Mouse (Mus musculus): ENCODE results near the gene Osbpl6.

The Osbpl6 gene

DNA sequence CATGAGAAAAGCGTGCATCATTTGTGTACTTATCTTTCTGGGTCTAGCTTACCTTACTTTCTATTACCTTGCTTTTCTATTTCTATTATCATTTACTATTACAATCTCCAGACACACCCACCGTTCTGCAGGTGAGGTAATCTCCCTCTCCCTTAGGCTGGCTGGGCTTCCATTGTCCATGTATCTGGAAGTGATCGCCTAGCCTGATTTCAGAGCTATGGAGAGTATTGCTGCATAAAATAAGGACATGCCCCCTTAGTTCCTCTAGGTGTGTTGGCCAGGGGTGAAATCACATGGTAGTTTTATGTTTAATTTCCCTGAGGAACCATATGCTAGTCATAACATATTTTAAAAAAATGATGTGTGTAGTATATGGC is 11.8 kb downstream of the Osbpl6 start:
- in situ Hi-C loops (cut with MboI, MseI), result no loop called here

DNA sequence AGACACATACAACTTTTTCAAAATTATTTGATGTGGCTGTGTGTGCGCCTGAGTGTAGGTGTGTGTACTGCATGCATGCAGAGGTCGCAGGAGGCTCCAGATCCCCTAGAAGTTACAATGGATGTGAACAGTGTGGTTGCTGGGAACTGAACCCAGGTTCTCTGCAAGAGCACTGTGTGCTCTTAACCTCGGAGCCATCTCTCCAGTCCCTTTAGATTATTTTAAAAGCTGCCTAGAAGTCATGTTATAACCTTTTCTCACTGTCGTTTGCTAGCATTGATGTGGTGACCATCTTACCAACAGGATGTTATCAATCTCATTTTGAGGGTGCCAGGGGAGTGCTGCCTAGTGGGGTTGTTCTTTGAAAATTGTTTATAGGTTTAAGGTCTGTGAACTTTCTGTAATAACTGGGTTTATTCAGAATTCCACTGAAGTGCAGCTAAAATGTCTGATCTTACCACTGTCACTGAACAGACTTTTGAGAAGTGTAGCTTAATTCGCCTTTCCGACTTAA is 15.2 kb downstream of the Osbpl6 start:
- in situ Hi-C loops (cut with MboI, MseI), result no loop called here

DNA sequence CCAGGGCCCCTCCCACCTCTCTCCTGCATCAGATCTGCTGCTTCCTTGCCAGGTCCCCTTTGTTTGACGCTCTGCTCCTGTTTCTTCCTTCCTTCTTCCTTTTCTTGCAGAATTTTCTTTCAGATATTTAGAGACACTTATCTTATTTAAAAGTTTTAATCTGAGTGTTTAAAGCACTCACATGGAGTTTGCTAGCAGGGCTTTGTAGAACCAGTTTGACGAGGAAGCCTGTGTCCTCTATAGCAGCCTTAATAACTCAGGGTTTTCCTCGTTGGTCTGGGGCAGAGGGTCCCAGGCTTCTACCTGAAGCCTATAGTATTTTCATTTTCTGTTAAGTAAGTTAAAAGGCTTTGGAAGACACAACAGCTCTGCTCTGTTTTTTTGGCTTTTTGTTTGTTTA is 20.5 kb downstream of the Osbpl6 start:
- in situ Hi-C loops (cut with MboI, MseI), result no loop called here

DNA sequence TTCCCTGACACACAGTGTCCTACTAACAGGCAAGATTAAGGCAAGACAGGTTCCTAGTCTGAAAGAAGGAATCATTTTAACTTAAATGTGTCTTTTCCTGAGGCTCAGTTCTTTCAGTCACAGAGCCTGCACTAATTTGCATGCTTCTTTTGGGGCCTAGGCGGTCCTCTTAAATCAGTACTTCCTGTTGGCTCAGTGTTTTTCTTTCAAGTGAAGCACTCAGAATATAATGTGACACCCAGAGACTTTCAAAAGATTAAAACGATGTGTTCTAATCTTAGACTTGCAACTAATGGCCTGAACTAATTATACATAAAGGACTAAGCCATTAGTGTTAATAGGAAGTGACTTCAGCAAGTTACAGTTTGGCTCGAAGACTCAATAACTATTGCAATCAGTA is 23.0 kb downstream of the Osbpl6 start:
- in situ Hi-C loops (cut with MboI, MseI), result no loop called here

DNA sequence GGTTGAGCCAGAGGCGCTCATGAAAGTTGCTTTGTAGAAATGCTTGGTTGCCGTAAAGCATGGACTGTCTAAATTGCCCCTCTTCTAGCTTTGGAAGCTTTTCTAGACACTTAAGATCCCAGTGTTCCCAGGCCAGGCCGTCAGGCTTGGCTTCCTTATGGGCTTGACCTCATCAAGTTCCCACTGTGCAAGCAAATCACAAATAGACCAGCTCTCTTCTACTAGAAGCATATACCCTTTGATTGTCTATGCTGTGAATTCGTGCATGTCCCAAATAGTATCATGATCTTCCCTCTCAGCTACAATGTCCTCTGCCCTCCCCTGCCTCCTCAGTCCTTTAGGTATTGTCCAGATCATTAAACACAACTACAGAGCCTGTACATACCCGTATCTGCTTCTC is 23.5 kb downstream of the Osbpl6 start:
- in situ Hi-C loops (cut with MboI, MseI), result no loop called here

DNA sequence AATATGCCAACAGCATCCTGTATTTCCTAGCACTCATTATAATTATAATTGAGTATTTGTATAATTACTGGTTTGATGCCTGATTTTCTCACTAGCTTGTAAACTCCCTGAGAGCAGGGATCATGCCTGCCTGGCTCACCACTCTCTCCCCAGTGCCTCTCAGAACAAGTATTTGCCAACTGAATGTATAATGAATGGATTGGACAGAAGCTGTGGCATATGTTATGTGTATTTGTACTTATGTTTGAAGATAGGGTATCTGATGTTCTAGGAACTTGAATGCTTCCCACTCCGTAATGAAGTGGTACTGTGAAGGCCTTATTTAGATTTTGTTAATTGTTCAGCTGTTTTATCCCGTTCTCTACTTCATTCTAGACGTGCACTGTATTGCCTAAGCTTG is 24.2 kb downstream of the Osbpl6 start:
- in situ Hi-C loops (cut with MboI, MseI), result no loop called here

DNA sequence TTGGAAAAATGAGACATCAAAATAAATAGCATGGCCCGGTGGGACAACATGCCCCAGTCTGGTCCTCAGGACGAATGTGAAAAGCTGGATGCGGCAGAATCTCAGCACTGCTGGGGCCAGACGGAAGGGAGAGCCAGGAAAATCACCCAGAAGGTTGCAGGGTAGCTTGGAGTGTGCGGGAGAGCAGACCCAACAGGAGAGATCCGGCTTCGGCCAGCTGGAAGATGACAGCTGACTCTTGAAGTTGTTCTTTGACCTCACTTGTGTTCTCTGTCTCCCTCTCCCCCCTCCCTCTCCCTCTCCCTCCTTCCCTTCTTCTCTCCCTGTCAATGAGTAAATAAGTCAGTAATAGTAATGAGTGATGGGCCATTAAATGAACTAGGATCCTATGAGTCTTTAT is 27.9 kb downstream of the Osbpl6 start:
- in situ Hi-C loops (cut with MboI, MseI), result no loop called here

DNA sequence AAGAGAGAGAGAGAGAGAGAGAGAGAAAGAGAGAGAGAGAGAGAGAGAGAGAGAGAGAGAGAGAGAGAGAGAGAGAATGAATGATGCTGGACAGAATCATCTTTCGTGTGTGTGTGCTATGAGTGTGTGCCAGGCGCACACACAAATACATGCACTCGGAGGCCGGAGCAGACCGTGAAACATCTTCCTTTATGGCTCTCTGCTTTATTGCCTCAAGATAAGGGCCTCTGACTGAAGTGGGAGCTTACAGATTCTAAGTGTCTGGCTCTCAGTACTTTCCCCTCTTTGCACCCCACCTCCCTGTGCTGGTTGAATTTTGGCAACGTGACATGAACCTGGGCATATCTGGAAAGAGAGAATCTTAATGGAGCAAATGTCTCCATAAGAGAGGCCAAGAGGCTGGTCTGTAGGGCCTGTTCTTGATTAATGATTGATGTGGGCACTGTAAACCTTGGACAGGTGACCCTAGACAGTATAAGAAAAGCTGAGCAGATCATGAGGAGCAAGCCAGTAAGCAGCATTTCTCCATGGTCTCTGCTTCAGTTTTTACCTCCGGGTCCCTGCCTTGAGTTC is 29.4 kb downstream of the Osbpl6 start:
- in situ Hi-C loops (cut with MboI, MseI), result no loop called here

DNA sequence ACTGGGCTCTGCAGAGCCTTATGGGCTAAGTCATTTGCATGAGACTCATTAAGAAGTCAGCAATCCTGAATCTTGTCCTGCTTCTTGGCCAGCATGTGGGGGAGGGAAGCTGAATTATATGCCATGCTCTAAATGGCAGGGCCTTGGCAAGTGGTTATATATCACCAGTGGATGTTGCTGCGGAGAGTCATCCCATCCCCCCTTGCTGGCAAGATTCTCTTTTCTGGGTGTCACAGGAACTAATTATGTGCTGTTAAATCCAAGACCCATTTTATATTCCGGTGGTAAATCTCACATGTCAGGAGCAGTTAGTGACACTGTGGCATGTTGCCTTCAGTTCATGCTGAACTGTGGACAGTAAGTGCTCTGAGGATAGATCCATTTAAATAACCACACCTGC is 31.1 kb downstream of the Osbpl6 start:
- in situ Hi-C loops (cut with MboI, MseI), result no loop called here

DNA sequence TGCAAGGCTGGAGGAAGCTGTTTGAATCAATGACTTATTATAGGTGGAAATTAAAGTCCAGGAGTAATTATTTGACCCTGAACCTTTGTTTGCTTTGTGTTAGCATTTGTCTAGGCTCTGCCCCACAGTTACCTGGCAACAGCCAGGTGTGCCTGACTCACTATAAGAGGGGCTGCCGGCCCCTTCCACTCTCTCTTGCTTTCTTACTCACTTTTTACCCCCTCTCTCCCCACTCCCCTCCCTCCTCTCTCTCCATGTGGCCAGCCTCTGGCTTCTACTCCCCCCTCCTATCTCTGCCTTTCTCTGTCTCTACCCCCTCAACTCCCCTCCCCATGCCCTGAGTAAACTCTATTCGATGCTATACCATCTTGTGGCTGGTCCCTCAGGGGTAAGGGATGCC is 33.2 kb downstream of the Osbpl6 start:
- in situ Hi-C loops (cut with MboI, MseI), result no loop called here

DNA sequence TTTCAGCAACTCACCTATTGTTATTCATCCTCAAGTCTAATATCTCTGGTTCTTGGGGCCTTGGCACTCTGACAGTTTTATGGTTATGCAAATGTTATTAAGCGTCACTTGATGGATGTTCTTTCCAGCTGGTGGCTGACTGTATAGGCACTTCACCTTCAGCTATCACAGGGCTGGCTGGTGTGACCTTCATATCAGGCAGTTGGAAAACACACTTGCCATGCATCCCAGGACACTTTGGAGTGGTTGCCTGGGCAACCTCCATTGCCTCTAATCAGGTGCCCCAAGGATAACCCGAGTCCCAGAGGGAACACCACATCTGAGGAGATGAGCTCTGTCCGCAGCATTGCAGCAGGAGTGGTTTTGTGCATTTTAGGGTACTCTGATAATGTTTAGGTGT is 35.8 kb downstream of the Osbpl6 start:
- in situ Hi-C loops (cut with MboI, MseI), result no loop called here

DNA sequence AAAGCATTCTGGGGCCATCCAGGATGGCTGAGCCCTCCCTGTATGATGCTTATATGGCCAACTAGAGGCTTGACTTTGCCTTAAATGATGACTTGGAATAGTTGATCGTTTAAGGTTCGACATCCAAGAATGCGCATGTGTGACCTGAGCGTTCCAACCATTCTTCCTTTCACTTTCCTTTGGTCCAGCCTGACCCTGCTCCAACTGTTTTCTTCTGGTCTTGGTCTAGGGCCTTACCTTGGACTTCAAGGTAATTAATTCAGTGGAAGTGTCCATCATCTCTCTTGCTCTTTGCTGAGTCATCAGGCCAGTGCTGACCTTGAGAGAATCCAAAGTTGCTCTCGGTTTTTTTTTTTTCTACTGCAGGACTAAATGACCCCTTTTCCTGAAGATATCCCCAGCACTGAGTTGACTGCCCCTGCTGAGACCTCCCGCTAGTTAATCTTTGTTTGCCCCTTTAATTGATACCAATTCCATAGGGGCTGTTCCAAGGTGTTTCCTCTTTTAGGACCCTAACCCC is 43.6 kb downstream of the Osbpl6 start:
- in situ Hi-C loops (cut with MboI, MseI), result no loop called here

DNA sequence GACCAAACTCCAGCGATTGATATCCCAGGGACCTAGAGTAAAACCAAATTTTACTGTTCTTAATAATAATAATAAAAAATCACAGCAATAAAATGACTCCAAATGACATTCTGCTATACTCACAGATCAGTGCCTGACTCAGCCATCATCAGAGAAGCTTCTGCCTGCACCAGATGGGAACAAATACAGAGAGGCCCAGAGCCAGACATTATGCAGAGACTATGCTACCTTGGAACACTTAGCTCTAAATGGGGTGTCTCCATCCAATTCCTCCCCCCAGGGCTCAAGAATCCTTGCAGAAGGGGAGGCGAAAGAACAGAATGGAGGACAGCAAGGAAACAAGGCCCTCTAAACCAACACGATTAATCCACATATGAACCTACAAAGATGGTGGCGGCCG is 60.4 kb downstream of the Osbpl6 start:
- in situ Hi-C loops (cut with MboI, MseI), result no loop called here

DNA sequence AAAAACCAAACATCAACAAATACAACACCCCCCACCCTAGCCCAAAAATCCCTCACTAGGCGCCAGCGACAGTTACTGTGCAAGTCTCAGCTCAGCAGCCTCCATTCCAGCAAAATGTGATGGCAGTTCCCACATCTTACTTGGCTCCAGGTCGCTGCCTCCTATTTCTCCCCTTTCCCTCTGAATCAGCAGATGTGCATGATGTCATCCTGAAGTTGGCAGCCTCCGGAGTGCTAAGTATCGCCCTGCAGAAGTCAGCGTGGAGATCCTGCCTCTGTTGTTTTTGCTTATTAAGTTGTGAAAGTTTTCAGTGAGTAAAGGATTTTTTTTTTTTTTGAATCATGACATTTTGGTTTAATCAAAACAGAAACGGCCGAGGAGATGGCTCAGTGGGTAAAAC is 61.9 kb downstream of the Osbpl6 start:
- in situ Hi-C loops (cut with MboI, MseI), result no loop called here

DNA sequence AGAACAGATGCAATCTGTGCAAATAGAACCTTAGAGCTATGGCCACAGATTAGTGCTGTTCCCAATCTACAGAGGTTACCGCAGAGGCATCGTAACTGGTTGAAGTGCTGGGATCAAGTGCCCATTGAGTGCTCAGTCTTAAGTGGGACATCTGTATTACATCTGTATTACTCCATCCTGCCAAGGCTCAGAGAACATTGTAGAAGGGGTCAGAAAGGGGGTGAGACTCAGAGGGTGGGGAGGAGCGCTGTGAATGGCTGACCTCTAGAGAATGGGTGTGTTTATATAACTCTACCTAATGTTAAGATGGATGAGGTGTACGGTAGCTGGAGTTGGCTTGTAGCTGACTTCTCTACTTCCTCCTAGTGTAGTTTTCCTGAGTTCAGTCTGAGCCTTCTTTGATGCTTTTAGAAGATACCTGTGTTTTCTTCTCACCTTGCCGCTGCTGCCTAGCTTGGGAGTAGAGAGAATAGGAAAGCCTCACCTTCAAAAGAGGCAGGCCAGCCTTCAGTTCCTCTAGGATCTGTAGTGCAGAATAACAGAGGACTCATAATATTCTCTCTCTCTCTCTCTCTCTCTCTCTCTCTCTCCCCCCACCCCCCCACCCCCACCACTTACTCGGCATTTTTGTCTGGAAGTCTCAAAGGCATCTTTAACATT is 62.9 kb downstream of the Osbpl6 start:
- in situ Hi-C loops (cut with MboI, MseI), result no loop called here

DNA sequence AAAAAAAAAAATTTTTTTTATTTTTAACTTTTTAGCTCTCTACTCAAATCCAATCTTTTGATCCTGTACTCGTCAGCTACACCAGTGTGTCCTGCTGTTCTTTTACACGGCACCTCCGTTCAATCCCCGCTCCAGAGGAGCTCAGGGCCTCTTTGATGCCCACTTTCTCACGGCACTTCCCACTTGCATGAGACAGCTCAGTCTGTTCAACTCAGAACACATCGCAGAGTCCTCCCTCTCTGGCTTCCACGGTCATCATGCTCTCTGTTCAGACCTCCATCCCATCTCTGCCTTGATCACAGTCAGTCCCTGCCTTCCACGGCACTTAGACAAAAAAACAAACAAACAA is 63.4 kb downstream of the Osbpl6 start:
- in situ Hi-C loops (cut with MboI, MseI), result no loop called here

DNA sequence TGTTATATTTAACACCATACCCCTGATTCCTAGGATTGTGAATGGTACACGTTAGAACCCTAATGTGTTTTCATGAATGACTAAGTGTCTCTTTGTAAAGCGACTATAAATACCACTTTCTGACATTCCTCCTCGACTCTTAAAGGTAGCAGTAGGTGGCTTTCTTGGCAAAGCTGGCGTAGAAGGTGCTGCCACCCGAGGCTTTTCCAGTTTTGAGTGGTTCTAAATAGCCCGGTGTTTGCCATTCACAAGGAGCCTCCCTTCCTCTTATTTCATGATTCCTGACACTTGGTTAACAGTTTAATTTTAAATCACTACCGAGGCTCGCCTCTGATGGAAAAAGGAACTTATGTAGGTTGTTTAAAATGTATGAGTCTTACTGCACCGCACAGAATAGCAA is 64.1 kb downstream of the Osbpl6 start:
- in situ Hi-C loops (cut with MboI, MseI), result no loop called here

DNA sequence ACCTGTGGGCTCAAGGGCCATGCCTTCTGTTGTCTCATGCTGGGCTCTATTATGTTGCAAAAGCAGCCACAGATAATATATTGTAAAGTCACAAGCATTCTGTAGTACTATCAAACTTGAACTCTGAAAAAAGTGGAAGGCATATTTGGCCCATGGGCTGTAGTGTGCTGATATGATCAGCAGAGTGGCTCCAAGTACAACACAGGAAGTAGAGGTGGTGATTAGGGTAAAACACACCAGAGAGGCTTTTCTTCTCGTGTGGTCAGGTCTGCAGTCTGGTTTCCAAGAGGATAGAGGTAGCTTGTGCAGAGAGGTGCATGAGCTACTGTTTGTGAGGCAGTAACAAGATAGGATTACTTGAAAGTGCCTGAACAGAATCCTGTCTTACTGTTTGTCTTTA is 69.5 kb downstream of the Osbpl6 start:
- in situ Hi-C loops (cut with MboI, MseI), result no loop called here

DNA sequence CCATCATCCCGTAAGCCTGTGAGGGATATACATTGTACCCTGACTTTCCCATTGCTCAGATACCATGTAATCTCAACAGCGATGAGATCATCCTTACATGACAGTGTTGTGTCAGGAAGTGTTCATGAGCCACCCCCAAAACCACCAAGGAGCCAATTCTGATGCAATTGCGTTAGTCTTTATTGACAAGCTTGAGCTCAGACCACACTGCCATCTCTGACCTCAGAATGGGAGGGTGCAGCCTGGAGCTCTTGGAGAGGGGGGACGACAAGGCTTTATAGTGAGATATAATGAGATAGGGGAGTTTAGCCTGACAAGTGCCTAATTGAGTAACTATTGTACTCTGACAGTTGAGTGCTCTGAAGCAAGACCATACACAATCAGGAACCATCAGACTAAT is 82.5 kb downstream of the Osbpl6 start:
- in situ Hi-C loops (cut with MboI, MseI), result no loop called here

DNA sequence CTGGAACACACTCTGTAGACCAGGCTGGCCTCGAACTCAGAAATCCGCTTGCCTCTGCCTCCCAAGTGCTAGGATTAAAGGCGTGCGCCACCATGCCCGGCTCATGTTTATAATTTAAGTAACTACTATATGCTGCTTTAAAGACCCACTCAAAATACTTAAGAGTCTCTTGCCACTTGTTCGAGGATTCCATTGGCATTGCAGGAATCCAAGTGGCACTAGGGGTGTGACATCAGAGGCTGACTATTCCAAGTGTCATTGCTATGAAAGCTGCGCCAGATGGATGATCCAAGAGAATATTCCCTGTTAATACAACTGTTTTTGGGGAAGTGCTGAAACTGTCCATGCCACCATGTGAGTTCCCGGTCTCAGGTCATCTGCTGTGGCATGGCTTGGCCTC is 83.9 kb downstream of the Osbpl6 start:
- in situ Hi-C loops (cut with MboI, MseI), result no loop called here

DNA sequence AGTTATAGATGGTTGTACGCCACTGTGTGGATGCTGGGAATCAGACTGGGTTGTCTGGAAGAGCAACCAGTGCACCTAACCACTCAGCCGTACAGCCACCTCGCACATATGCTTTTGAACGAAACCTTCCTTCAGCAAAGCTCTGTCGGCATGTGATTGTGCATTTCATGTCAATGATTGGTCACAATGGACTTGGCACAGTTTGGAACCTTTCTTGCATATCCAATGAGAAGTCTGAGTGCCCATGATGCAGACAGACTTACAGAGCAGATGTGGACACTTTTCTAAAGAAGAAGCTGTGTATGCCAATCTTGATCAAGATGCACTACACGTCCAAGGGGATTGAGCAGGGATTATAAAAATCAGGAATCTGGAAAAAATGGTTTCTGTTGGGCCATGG is 85.1 kb downstream of the Osbpl6 start:
- in situ Hi-C loops (cut with MboI, MseI), result no loop called here

DNA sequence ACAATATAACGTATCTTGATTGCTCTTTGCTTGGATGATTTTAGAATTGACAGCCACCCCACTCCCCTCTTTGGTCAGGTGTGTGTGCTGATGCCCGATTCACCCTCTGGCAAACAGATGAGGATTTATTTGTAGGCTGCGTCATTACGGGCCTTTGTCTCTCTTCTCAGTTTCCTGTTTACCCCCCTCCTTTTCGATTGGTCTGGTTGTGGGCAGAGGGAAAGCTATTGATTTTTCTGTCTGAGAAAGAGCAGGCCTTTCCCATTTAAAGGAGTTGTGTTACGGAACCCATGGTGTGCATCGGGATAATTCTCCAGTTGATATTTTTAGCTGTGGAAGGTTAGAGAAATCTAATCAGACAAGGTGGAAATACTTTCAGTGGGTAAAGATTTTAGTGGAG is 85.9 kb downstream of the Osbpl6 start:
- in situ Hi-C loops (cut with MboI, MseI), result no loop called here

DNA sequence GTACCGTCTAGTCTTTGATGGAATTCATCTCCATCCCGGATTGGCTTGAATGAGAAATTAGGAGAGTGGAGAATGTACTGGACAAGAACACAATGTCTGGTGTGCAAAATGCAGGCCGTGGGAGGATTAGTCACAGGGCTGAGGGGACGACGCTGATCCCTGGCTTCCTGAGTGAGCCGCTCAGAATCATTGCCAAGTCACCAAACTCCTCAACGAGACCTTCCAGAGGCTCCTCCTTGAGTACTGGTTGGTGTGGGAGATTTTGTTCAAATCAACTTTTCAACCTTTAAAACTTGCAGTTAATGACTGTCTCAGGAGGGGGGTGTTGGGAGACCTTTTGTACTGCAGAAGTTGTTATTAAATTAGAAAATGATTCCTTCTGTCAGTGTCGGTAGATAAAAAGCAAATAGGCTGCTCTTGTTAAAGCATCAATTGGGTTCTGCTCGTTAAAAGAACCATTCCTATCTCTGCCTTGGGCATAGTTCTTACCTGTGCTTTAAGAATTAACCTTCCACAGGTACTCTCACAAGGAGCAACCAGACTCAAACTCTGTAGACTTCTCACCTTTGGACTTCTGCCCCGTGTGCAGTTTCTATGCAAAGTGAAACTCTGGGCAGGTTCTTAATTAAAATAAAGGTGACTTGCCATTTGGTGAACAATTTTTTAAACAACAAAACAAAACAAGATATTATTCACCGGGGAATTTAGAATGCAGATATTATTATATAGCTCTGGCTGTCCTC is 89.9 kb downstream of the Osbpl6 start:
- in situ Hi-C loops (cut with MboI, MseI), result no loop called here
